8 mouse cellular contexts compared by ENCODE assay signal in genomic region chr4:123623742-123624151, GRCm38 (mm10).
DNase-seq lines count a peak whose midpoint lies in the region; ATAC-seq and TF ChIP-seq lines count a peak whose summit lies in the region.

No protein-coding gene starts in this region.

- ATAC-seq in midbrain, postnatal 0 days (ENCODE audit: low FRiP score): no peak
- ATAC-seq in midbrain, embryonic 16.5 days: no peak

- H3K4me3 ChIP-seq in gastrocnemius, adult 2 months: no peak overlapping the region
- no peak overlapping the region for H3K4me3 ChIP-seq in midbrain, postnatal 0 days (ENCODE audit: low read depth, low read length)
- no peak overlapping the region for H3K4me3 ChIP-seq in midbrain, embryonic 16.5 days (ENCODE audit: low read depth, low read length)

- 78% methylated on average over 5 of the region's 5 CpGs for WGBS in midbrain, postnatal 0 days
- WGBS in midbrain, embryonic 16.5 days: 85% methylated on average over 5 of the region's 5 CpGs

- no peak for TF ChIP-seq CTCF in gastrocnemius, adult 2 months (IDR thresholded peaks at IDR 0.05)
- no peak for TF ChIP-seq CTCF in midbrain, postnatal 0 days (IDR thresholded peaks at IDR 0.05)

- no peaks in the 10 kb centered on the region for H3K36me3 ChIP-seq in midbrain, postnatal 0 days (ENCODE audit: insufficient read depth, low read length)
- no peaks in the 10 kb centered on the region for H3K36me3 ChIP-seq in midbrain, embryonic 16.5 days (ENCODE audit: control insufficient read depth, insufficient read depth, low read length)

- peaks cover 5% of the 10 kb centered on the region for H3K4me1 ChIP-seq in midbrain, postnatal 0 days (ENCODE audit: insufficient read depth, low read length)
- peaks cover 8% of the 10 kb centered on the region for H3K4me1 ChIP-seq in midbrain, embryonic 16.5 days (ENCODE audit: control insufficient read depth, insufficient read depth, low read length)

- H3K9me3 ChIP-seq in midbrain, postnatal 0 days (ENCODE audit: low read length): no peaks in the 10 kb centered on the region
- no peaks in the 10 kb centered on the region for H3K9me3 ChIP-seq in midbrain, embryonic 16.5 days (replicated peaks; ENCODE audit: control insufficient read depth, low read length, poor library complexity, severe bottlenecking)

- H3K4me2 ChIP-seq in midbrain, postnatal 0 days (ENCODE audit: low read depth, low read length, poor library complexity, severe bottlenecking): no peak overlapping the region
- H3K4me2 ChIP-seq in midbrain, embryonic 16.5 days (ENCODE audit: low read length): no peak overlapping the region

- H3K27me3 ChIP-seq in midbrain, postnatal 0 days (ENCODE audit: insufficient read depth, low read length): no peaks in the 10 kb centered on the region
- no peaks in the 10 kb centered on the region for H3K27me3 ChIP-seq in midbrain, embryonic 16.5 days (ENCODE audit: control insufficient read depth, insufficient read depth, low read depth, low read length)

- no peak overlapping the region for H3K9ac ChIP-seq in midbrain, postnatal 0 days (replicated peaks; ENCODE audit: low read length, poor library complexity, severe bottlenecking)
- no peak overlapping the region for H3K9ac ChIP-seq in midbrain, embryonic 16.5 days (ENCODE audit: low read depth, low read length)

- peak overlapping the region; percentile 53 for H3K27ac ChIP-seq in gastrocnemius, adult 2 months
- 0 out of 2 replicates have a peak overlapping the region, but pooled peaks have one; percentile 6 for H3K27ac ChIP-seq in midbrain, postnatal 0 days (ENCODE audit: low read depth, low read length)
- no peak overlapping the region for H3K27ac ChIP-seq in midbrain, embryonic 16.5 days (ENCODE audit: low read length)

- intact Hi-C loops in gastrocnemius, adult 2 months (cut with DNase I): no loop called here
- intact Hi-C loops in gastrocnemius, postnatal 36 days (cut with DNase I): loop anchor here (5.0 kb wide), 1 partner anchor 39 kb away; no protein-coding TSS in a partner anchor

- DNase-seq in gastrocnemius, adult 2 months: no peak
- DNase-seq in gastrocnemius, postnatal 36 days: no peak
- no peak for DNase-seq in midbrain, postnatal 0 days (ENCODE audit: low spot score)
- peak; percentile 28 for DNase-seq in kidney, postnatal 14 days
- DNase-seq in retina, postnatal 1 day: no peak
- DNase-seq in urinary bladder, adult 18-20 months (ENCODE audit: low spot score in 2 of 2): no peak
- DNase-seq in layer of hippocampus, adult 18-20 months (ENCODE audit: low spot score in 2 of 2): no peak
